Mouse (Mus musculus) thymus, postnatal 14 days (tissue): ENCODE measurements around the gene Trpv3.
"Not testable (repeated sequence)": the region's sequence is repeated elsewhere in the genome, so short reads cannot be mapped to it uniquely, and the experiment has no call there.

Experiments
- DNase-seq: peaks from one replicate; pipeline ENCODE4 v3.0.0; 2021

The Trpv3 gene

GRCm38 (mm10) chr11:73303123-73303522 lies 35.9 kb downstream of the Trpv3 start:
- DNase-seq: no peak

GRCm38 (mm10) chr11:73315961-73316360 lies 48.8 kb downstream of the Trpv3 start:
- DNase-seq: no peak

- DNase-seq: not testable (repeated sequence)
These were observed 51.4 kb downstream of the Trpv3 start for GRCm38 (mm10) chr11:73318581-73318980.

- not testable (repeated sequence) for DNase-seq
These were observed 53.9 kb downstream of the Trpv3 start for GRCm38 (mm10) chr11:73321064-73321463.

GRCm38 (mm10) chr11:73323906-73324830 lies 57.0 kb downstream of the Trpv3 start:
- no peak for DNase-seq

- no peak for DNase-seq
These were observed 59.3 kb downstream of the Trpv3 start for GRCm38 (mm10) chr11:73326485-73326886.

- no peak for DNase-seq
These were observed 60.2 kb downstream of the Trpv3 start for GRCm38 (mm10) chr11:73327361-73327760.

GRCm38 (mm10) chr11:73329442-73329841 lies 62.3 kb downstream of the Trpv3 start, which contains the start of the genes Aspa, Gm49340 and Spata22:
TSS of gene Aspa (minus strand) at chr11:73329596.
TSS of gene Gm49340 (plus strand) at chr11:73329741.
TSS of gene Spata22 (plus strand) at chr11:73329741.
- DNase-seq: no peak

- DNase-seq: no peak
These were observed 66.2 kb downstream of the Trpv3 start for GRCm38 (mm10) chr11:73333357-73333756.

- DNase-seq: no peak
These were observed 69.7 kb downstream of the Trpv3 start for GRCm38 (mm10) chr11:73336919-73337318.
